Mouse (Mus musculus) olfactory bulb, adult 2 months (tissue): ENCODE measurements around the gene Fam126a.

ENCODE experiments used
- CTCF ChIP-seq: fragments of 200-500 bp; IDR thresholded peaks from 2 replicates; pipeline ENCODE4 v1.5.1; 2012; ENCODE audit warnings: low read depth, mild to moderate bottlenecking, low read length, moderate library complexity; ENCODE audit not compliant: insufficient read depth
- POLR2A ChIP-seq: fragments of 200-500 bp; IDR thresholded peaks from 2 replicates; pipeline ENCODE4 v1.6.1; 2012; ENCODE audit warnings: mild to moderate bottlenecking, low read depth, low read length, moderate library complexity; ENCODE audit not compliant: insufficient read depth

DNA sequence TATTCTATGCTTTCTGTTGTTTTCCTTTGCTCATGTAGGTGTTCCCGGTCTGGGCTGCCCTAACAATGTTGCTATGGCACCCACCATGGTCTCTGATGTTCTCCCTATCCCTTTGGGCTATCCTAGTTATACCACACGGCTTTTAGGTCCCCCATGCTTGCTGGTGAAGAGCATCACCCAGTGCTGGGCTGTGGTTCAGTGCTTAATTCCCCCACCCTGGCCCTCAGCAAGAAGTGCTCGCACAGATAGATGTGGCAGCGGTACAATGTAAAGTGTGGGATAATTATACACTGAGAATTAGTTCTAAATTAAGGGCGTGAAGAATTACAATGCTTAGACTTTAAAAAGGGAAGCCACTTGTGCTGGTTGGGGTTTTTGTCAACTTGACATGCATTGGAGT, 164.5 kb downstream of the Fam126a start:
- TF ChIP-seq CTCF (no peak), POLR2A (no peak)
